Comparison of ENCODE assay signal across 10 mouse cellular contexts in the genomic region with DNA sequence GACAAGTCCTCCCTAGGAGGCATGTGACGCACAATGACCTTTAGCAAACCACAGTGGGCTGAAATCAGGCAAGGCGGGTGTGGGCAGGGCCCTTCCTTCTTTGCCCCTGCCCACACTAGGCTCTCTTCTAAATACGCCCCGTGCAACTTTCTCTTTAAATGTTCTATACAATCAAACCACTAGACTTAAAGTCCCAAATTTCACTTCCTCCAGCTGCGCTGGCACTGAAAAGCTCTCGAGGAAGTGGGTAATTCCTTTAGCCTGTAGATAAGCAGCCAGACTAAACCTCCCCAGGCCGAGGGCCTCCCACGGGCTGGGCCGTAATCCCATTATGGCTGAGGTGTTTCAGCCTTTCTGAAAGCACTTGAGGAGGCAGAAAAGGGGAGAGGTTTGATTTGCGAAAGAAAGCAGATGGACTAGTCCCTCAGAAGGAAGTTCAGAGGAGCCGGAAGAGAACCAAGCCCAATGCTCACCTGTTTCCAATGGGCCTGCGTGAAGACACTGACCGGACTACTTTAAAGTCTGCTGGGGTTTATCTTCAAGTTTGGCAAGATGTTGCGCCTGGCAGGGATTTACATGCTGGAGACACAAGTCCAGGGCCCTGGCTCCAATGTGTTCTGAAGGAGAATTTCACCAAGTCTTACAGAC. TPM values are rescaled to one million over a fixed set of nuclear protein-coding genes. Genes with fewer than 3 reads are reported as not detected.
DNase-seq lines count a peak whose midpoint lies in the region; ATAC-seq and TF ChIP-seq lines count a peak whose summit lies in the region.
"Had no signal": no experiment of that assay in that cellular context is flagged by ENCODE, and none has a peak within 500 bp of the region (broad histone marks: within the 10 kb centered on the region; RNA-seq: fewer than 3 reads in every experiment).

No protein-coding gene starts in this region.

- H3K4me1 ChIP-seq in heart, embryonic 15.5 days (replicated peaks) = peaks cover 43% of the 10 kb centered on the region
- H3K4me1 ChIP-seq in lung, adult 2 months (ENCODE audit: control insufficient read depth, insufficient read depth, low read length) = peaks cover 14% of the 10 kb centered on the region; the same call in 1 of the 2 replicates
- H3K4me1 ChIP-seq in small intestine, adult 2 months (ENCODE audit: control insufficient read depth, insufficient read depth, insufficient read length, low read length) = peaks cover 34% of the 10 kb centered on the region

- 34% methylated on average over 14 of the region's 14 CpGs for WGBS in heart, embryonic 15.5 days
- 25% methylated on average over 14 of the region's 14 CpGs for WGBS in lung, adult 2 months
- WGBS in small intestine, adult 2 months = 16% methylated on average over 14 of the region's 14 CpGs

- no peak for TF ChIP-seq CTCF in brain, embryonic 14.5 days (IDR thresholded peaks at IDR 0.05; ENCODE audit: borderline replicate concordance, extremely low read depth, insufficient read depth, insufficient read length)
- no peak for TF ChIP-seq CTCF in lung, adult 2 months (IDR thresholded peaks at IDR 0.05; ENCODE audit: insufficient read depth, low read length)
- TF ChIP-seq CTCF in small intestine, adult 2 months (IDR thresholded peaks at IDR 0.05; ENCODE audit: extremely low read depth, insufficient read length, insufficient replicate concordance, low read depth, low read length) = no peak

- no peaks in the 10 kb centered on the region for H3K36me3 ChIP-seq in heart, embryonic 15.5 days
- H3K36me3 ChIP-seq in small intestine, adult 2 months (ENCODE audit: control insufficient read depth, insufficient read depth, low read length) = peaks cover 3% of the 10 kb centered on the region; the same call in 1 of the 2 replicates

- DNase-seq in heart, postnatal 4 days = no peak
- DNase-seq in brain, embryonic 14.5 days (ENCODE audit: low read depth) = peak; percentile 14
- DNase-seq in lung, adult 2 months = peak; percentile 17
- no peak for DNase-seq in urinary bladder, postnatal 4 days (ENCODE audit: low spot score in 2 of 2)
- DNase-seq in layer of hippocampus, postnatal 10 days (ENCODE audit: low spot score in 2 of 2) = no peak
- no peak for DNase-seq in right cerebral cortex, postnatal 14 days
- DNase-seq: cerebellum, adult 11-12 months; spleen, adult 18-20 months had no signal

- no peaks in the 10 kb centered on the region for H3K9me3 ChIP-seq in heart, embryonic 15.5 days (replicated peaks)

- H3K27ac ChIP-seq in heart, embryonic 15.5 days = peak overlapping the region; percentile 23
- H3K27ac ChIP-seq in small intestine, adult 2 months (ENCODE audit: insufficient read depth, low read depth, low read length) = peak overlapping the region; percentile 4; the same call in 1 of the 2 replicates

- peak overlapping the region; percentile 15; the same call in 1 of the 2 replicates for H3K4me2 ChIP-seq in heart, embryonic 15.5 days

- H3K27me3 ChIP-seq in heart, embryonic 15.5 days = no peaks in the 10 kb centered on the region
- no peaks in the 10 kb centered on the region for H3K27me3 ChIP-seq in small intestine, adult 2 months (ENCODE audit: control insufficient read depth, insufficient read depth, low read length)

- no peak overlapping the region for H3K4me3 ChIP-seq in heart, embryonic 15.5 days
- no peak overlapping the region for H3K4me3 ChIP-seq in lung, adult 2 months (replicated peaks; ENCODE audit: extremely low read depth, low read depth, low read length)
- no peak overlapping the region for H3K4me3 ChIP-seq in small intestine, adult 2 months (ENCODE audit: low read depth, low read length)

- ATAC-seq in heart, embryonic 15.5 days (replicated peaks; ENCODE audit: insufficient number of reproducible peaks, insufficient read depth, low FRiP score, low read depth) = no peak

- H3K9ac ChIP-seq in heart, embryonic 15.5 days = no peak overlapping the region; the same call in 1 of the 2 replicates

- no peak for TF ChIP-seq POLR2A in brain, embryonic 14.5 days (IDR thresholded peaks at IDR 0.05; ENCODE audit: borderline replicate concordance, extremely low read depth, insufficient read depth, insufficient read length, poor library complexity, severe bottlenecking)
- TF ChIP-seq POLR2A in lung, adult 2 months (IDR thresholded peaks at IDR 0.05; ENCODE audit: borderline replicate concordance, extremely low read depth, low read depth, low read length) = no peak
- no peak for TF ChIP-seq POLR2A in small intestine, adult 2 months (IDR thresholded peaks at IDR 0.05; ENCODE audit: low read depth, low read length)

RNA-seq across cellular contexts. Expression of gene Lpin1, which starts 26.6 kb away (rescaled TPM):
- polyA plus RNA-seq in heart, embryonic 15.5 days (2015; fragmentation: Nextera tagmentation; extraction: Ambion mirVana) = 6.8 TPM in 2 replicates
- total RNA-seq in heart, postnatal 4 days (2021) = 10 to 100 TPM; 24.5 to 25.4 TPM
- polyA plus RNA-seq in brain, embryonic 14.5 days (2012; rRNA removed) = 19.0 and 25.6 TPM in 2 replicates
- 23.7 and 29.1 TPM in 2 replicates for polyA plus RNA-seq in lung, adult 2 months (2012; rRNA removed)
- polyA plus RNA-seq in small intestine, adult 2 months (2012; rRNA removed) = 1.4 and 4.0 TPM in 2 replicates
- 10 to 100 TPM; 17.7 to 20.9 TPM for total RNA-seq in layer of hippocampus, postnatal 10 days (2021)

Comparison
In these comparisons a context has a peak if more than half of its experiments do, and no peak if none do; other contexts are left out.
1. DNase-seq: peak in brain, embryonic 14.5 days (single experiment) and lung, adult 2 months (single experiment); none in heart, postnatal 4 days (single experiment), urinary bladder, postnatal 4 days (0 of 2), layer of hippocampus, postnatal 10 days (0 of 2) and right cerebral cortex, postnatal 14 days (single experiment).